Mouse (Mus musculus) intestine, embryonic 16.5 days (tissue): ENCODE results near the gene Pkig. TPM values are rescaled to one million over a fixed set of nuclear protein-coding genes. Genes with fewer than 3 reads are reported as not detected.
"Not testable (repeated sequence)": the region's sequence is repeated elsewhere in the genome, so short reads cannot be mapped to it uniquely, and the experiment has no call there.

Experiments used
- ATAC-seq: fragments of 200-750 bp; cut with Nextera tagmentation; 2 replicates; pipeline ENCODE4 v1.8.0; 2017; ENCODE audit warnings: moderate TSS enrichment, moderate library complexity
- H3K27ac ChIP-seq: fragments of 300-500 bp; sonication (generic); 2 replicates; pipeline ENCODE4 v1.5.1; 2014; ENCODE audit warnings: mild to moderate bottlenecking, low read length
- H3K27me3 ChIP-seq: fragments of 300-500 bp; sonication (generic); replicated peaks from 2 replicates; pipeline ENCODE4 v1.6.1; 2014; ENCODE audit warnings: low read length, control low read depth, mixed read lengths; ENCODE audit not compliant: control insufficient read depth, insufficient read depth
- H3K36me3 ChIP-seq: fragments of 300-500 bp; sonication (generic); 2 replicates; pipeline ENCODE4 v1.6.1; 2014; ENCODE audit warnings: low read length, control low read depth; ENCODE audit not compliant: control insufficient read depth, insufficient read depth
- H3K4me1 ChIP-seq: fragments of 300-500 bp; sonication (generic); 2 replicates; pipeline ENCODE4 v1.6.1; 2014; ENCODE audit warnings: low read length, control low read depth, mixed read lengths; ENCODE audit not compliant: control insufficient read depth, insufficient read depth
- H3K4me2 ChIP-seq: fragments of 300-500 bp; sonication (generic); 2 replicates; pipeline ENCODE4 v1.6.1; 2014; ENCODE audit warnings: low read depth, low read length, control low read depth
- H3K4me3 ChIP-seq: fragments of 300-500 bp; sonication (generic); 2 replicates; pipeline ENCODE4 v1.5.1; 2014; ENCODE audit warnings: mild to moderate bottlenecking, low read length
- H3K9ac ChIP-seq: fragments of 300-500 bp; sonication (generic); 2 replicates; pipeline ENCODE4 v1.6.1; 2014; ENCODE audit warnings: low read depth, low read length
- H3K9me3 ChIP-seq: fragments of 300-500 bp; sonication (generic); 2 replicates; pipeline ENCODE4 v1.6.1; 2016; ENCODE audit warnings: low read length, control low read depth; ENCODE audit not compliant: control insufficient read depth
- WGBS: fragments of 180-500 bp; shearing (Covaris S2); extraction: QIAGEN DNeasy Blood & Tissue Kit; methylation state at CpG from one replicate; pipeline ENCODE4 v1.1.7; 2014; 5-methylcytosine and 5-hydroxymethylcytosine counted together
- polyA plus RNA-seq: library from polyadenylated mRNA; unstranded; fragments of >200 nt; fragmentation: Nextera tagmentation; extraction: Ambion mirVana; gene quantifications from 2 replicates; pipeline ENCODE4 v1.2.1, GENCODE M21; 2015

The Pkig gene
- polyA plus RNA-seq, 1 experiment from 2014 or later: 122 TPM

- peak overlapping the region; percentile 35; the same call in 1 of the 2 replicates for H3K9ac ChIP-seq
- peak overlapping the region; percentile 28; the same call in 1 of the 2 replicates for H3K4me2 ChIP-seq
- no peak overlapping the region for H3K4me3 ChIP-seq
- peaks cover 40% of the 10 kb centered on the region for H3K4me1 ChIP-seq
- peak; percentile 46 for ATAC-seq
- 32% methylated on average over 6 of the region's 6 CpGs for WGBS
- no peaks in the 10 kb centered on the region for H3K27me3 ChIP-seq
- no peaks in the 10 kb centered on the region for H3K36me3 ChIP-seq
- no peaks in the 10 kb centered on the region for H3K9me3 ChIP-seq
- H3K27ac ChIP-seq: peak overlapping the region; percentile 76
These were observed 27.6 kb downstream of the Pkig start for GRCm38 (mm10) chr2:163685761-163686200.

- peak overlapping the region; percentile 28; the same call in 1 of the 2 replicates for H3K4me2 ChIP-seq
These were observed 28.0 kb downstream of the Pkig start for GRCm38 (mm10) chr2:163686233-163686632.

GRCm38 (mm10) chr2:163686886-163687285, 28.7 kb downstream of the Pkig start:
- H3K4me2 ChIP-seq: no peak overlapping the region
- no peaks in the 10 kb centered on the region for H3K27me3 ChIP-seq
- peaks cover 42% of the 10 kb centered on the region for H3K4me1 ChIP-seq
- no peak overlapping the region for H3K27ac ChIP-seq
- WGBS: 60% methylated on average over 3 of the region's 3 CpGs
- H3K4me3 ChIP-seq: no peak overlapping the region
- H3K36me3 ChIP-seq: no peaks in the 10 kb centered on the region
- H3K9me3 ChIP-seq: no peaks in the 10 kb centered on the region
- ATAC-seq: no peak
- H3K9ac ChIP-seq: no peak overlapping the region

More at GRCm38 (mm10) chr2:163686233-163686632, 28.0 kb downstream of the Pkig start:
- Histone ChIP-seq H3K36me3 (no peaks in the 10 kb centered on the region), H3K4me3 (no peak overlapping the region), H3K27me3 (no peaks in the 10 kb centered on the region), H3K27ac (peak overlapping the region; percentile 76), H3K9me3 (no peaks in the 10 kb centered on the region), H3K4me1 (peaks cover 40% of the 10 kb centered on the region), H3K9ac (peak overlapping the region; percentile 35; the same call in 1 of the 2 replicates)
- no peak for ATAC-seq
- WGBS: 58% methylated on average over 5 of the region's 5 CpGs

GRCm38 (mm10) chr2:163688377-163688776, 30.2 kb downstream of the Pkig start:
- not testable (repeated sequence) for H3K9ac ChIP-seq, H3K27ac ChIP-seq, H3K4me2 ChIP-seq, ATAC-seq, H3K9me3 ChIP-seq, H3K36me3 ChIP-seq, H3K27me3 ChIP-seq, H3K4me3 ChIP-seq
- WGBS: 100% methylated on average over 1 of the region's 1 CpGs
- peaks cover 40% of the 10 kb centered on the region for H3K4me1 ChIP-seq

GRCm38 (mm10) chr2:163689771-163690170, 31.6 kb downstream of the Pkig start:
- no peak overlapping the region for H3K9ac ChIP-seq
- no peak overlapping the region for H3K4me2 ChIP-seq
- peaks cover 47% of the 10 kb centered on the region for H3K4me1 ChIP-seq
- no peaks in the 10 kb centered on the region for H3K27me3 ChIP-seq
- 74% methylated on average over 3 of the region's 3 CpGs for WGBS
- ATAC-seq: no peak
- no peaks in the 10 kb centered on the region for H3K9me3 ChIP-seq
- no peaks in the 10 kb centered on the region for H3K36me3 ChIP-seq
- H3K27ac ChIP-seq: no peak overlapping the region
- no peak overlapping the region for H3K4me3 ChIP-seq

GRCm38 (mm10) chr2:163690409-163691304, 32.5 kb downstream of the Pkig start:
- Histone ChIP-seq H3K9ac (no peak overlapping the region), H3K27me3 (no peaks in the 10 kb centered on the region), H3K9me3 (no peaks in the 10 kb centered on the region), H3K4me3 (no peak overlapping the region), H3K27ac (no peak overlapping the region), H3K4me2 (no peak overlapping the region), H3K4me1 (peaks cover 39% of the 10 kb centered on the region), H3K36me3 (no peaks in the 10 kb centered on the region)
- 0 out of 2 replicates have a peak, but pooled peaks have one; percentile 13 for ATAC-seq
- WGBS: 80% methylated on average over 8 of the region's 8 CpGs

GRCm38 (mm10) chr2:163691846-163692605, 33.8 kb downstream of the Pkig start:
- Histone ChIP-seq H3K27me3 (no peaks in the 10 kb centered on the region), H3K4me1 (peaks cover 30% of the 10 kb centered on the region), H3K4me2 (no peak overlapping the region), H3K4me3 (no peak overlapping the region), H3K36me3 (no peaks in the 10 kb centered on the region), H3K9ac (no peak overlapping the region), H3K27ac (no peak overlapping the region), H3K9me3 (no peaks in the 10 kb centered on the region)
- no peak for ATAC-seq
- 81% methylated on average over 6 of the region's 6 CpGs for WGBS

GRCm38 (mm10) chr2:163692873-163693612, 34.9 kb downstream of the Pkig start:
- no peak for ATAC-seq
- Histone ChIP-seq H3K36me3 (no peaks in the 10 kb centered on the region), H3K4me1 (peaks cover 29% of the 10 kb centered on the region), H3K27ac (peak overlapping the region; percentile 61), H3K27me3 (no peaks in the 10 kb centered on the region), H3K9me3 (no peaks in the 10 kb centered on the region), H3K4me3 (no peak overlapping the region), H3K4me2 (no peak overlapping the region), H3K9ac (peak overlapping the region; percentile 50; the same call in 1 of the 2 replicates)
- WGBS: 63% methylated on average over 3 of the region's 3 CpGs
